ENCODE assay signal across 8 mouse cellular contexts in the genomic region with DNA sequence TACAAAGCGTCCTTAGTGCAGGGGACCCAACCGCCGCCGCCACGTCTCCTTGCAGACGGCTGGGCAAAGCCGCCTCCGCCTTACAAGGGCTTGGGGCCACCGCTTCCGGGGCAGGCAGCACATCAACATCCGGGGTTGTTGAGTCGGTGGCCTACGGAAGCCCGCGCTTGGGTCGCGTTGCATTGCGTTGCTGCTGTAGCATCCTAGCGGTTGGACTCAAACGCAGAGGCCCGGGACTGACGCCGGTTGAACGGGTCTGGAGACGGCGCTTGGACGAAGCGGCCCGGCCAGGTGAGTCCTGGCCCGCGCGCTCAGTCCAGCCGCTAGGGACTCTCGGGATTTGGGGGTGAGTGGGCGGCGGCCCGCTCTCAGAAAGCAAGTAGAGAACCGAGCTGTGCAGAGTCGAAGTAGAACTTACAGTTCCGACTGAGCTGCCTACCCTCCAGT. TPM values are rescaled to one million over a fixed set of nuclear protein-coding genes. Genes with fewer than 3 reads are reported as not detected.
A peak's percentile ranks its signal among the peaks of the same experiment; 100 is the strongest.
DNase-seq lines count a peak whose midpoint lies in the region; ATAC-seq and TF ChIP-seq lines count a peak whose summit lies in the region.

Erlec1 (minus strand) TSS at position 57 of the 447 bp plus-strand sequence.

- TF ChIP-seq POLR2A in MEL (IDR thresholded peaks at IDR 0.05; ENCODE audit: control insufficient read depth in 1 of 2, insufficient read depth in 1 of 2, low read depth in 1 of 2, low read length in 2 of 2, poor library complexity in 1 of 2) = peak; percentile 51 to 64; a peak in 2 of 4 replicates
- peak; percentile 55 for TF ChIP-seq POLR2A in cerebellum, adult 2 months (IDR thresholded peaks at IDR 0.05; ENCODE audit: borderline replicate concordance, insufficient read depth, low read length)

- TF ChIP-seq EP300 in MEL (IDR thresholded peaks at IDR 0.05; ENCODE audit: low read depth in 1 of 2, low read length in 2 of 2) = no peak

- peak within 1 kb of the TSS; percentile 65 to 93 for H3K4me3 ChIP-seq in MEL (ENCODE audit: control insufficient read depth in 1 of 2, insufficient read depth in 1 of 2, low read depth in 2 of 2, low read length in 2 of 2)
- H3K4me3 ChIP-seq in cerebellum, adult 2 months (replicated peaks; ENCODE audit: insufficient read depth, low read depth, low read length) = peak within 1 kb of the TSS; percentile 88
- H3K4me3 ChIP-seq in forebrain, postnatal 0 days (ENCODE audit: low read depth, low read length) = peak within 1 kb of the TSS; percentile 64
- peak within 1 kb of the TSS; percentile 93 for H3K4me3 ChIP-seq in lung, embryonic 15.5 days

- TF ChIP-seq CTCF in MEL (IDR thresholded peaks at IDR 0.05 in 2 of 3, conservative IDR thresholded peaks at IDR 0.05 in 1 of 3; ENCODE audit: control insufficient read depth in 1 of 3, insufficient read depth in 1 of 3, low read depth in 2 of 3, low read length in 3 of 3, poor library complexity in 1 of 3, severe bottlenecking in 1 of 3) = no peak
- TF ChIP-seq CTCF in cerebellum, adult 2 months (IDR thresholded peaks at IDR 0.05; ENCODE audit: borderline replicate concordance, insufficient read depth, low read depth, low read length) = no peak
- peak; percentile 53 for TF ChIP-seq CTCF in forebrain, postnatal 0 days (IDR thresholded peaks at IDR 0.05; ENCODE audit: low read depth)

- no peak for TF ChIP-seq RAD21 in MEL (IDR thresholded peaks at IDR 0.05; ENCODE audit: low read depth, low read length)

- H3K27me3 ChIP-seq in MEL (ENCODE audit: control insufficient read depth in 1 of 2, insufficient read depth in 2 of 2, low read length in 2 of 2) = no peaks in the 10 kb centered on the region
- H3K27me3 ChIP-seq in cerebellum, adult 2 months (ENCODE audit: control insufficient read depth, insufficient read depth, low read length) = no peaks in the 10 kb centered on the region
- H3K27me3 ChIP-seq in forebrain, postnatal 0 days (ENCODE audit: insufficient read depth, low read length) = no peaks in the 10 kb centered on the region
- no peaks in the 10 kb centered on the region for H3K27me3 ChIP-seq in lung, embryonic 15.5 days

- H3K9ac ChIP-seq in MEL (ENCODE audit: control insufficient read depth, low read depth, low read length, poor library complexity, severe bottlenecking) = peak within 1 kb of the TSS; percentile 90
- peak within 1 kb of the TSS; percentile 78 for H3K9ac ChIP-seq in forebrain, postnatal 0 days
- peak within 1 kb of the TSS; percentile 89 for H3K9ac ChIP-seq in lung, embryonic 15.5 days

- no peaks in the 10 kb centered on the region for H3K9me3 ChIP-seq in MEL (replicated peaks; ENCODE audit: insufficient read depth, low read length)
- H3K9me3 ChIP-seq in forebrain, postnatal 0 days (ENCODE audit: low read length) = peaks cover 9% of the 10 kb centered on the region; the same call in 1 of the 2 replicates
- H3K9me3 ChIP-seq in lung, embryonic 15.5 days = no peaks in the 10 kb centered on the region

- H3K4me1 ChIP-seq in MEL (ENCODE audit: control insufficient read depth in 1 of 2, insufficient read depth in 2 of 2, low read length in 2 of 2) = peaks cover 0 to 3% of the 10 kb centered on the region in 2 experiments; a peak in 2 of 4 replicates
- H3K4me1 ChIP-seq in cerebellum, adult 2 months (ENCODE audit: control insufficient read depth, insufficient read depth, low read length) = no peaks in the 10 kb centered on the region
- H3K4me1 ChIP-seq in forebrain, postnatal 0 days (ENCODE audit: insufficient read depth) = no peaks in the 10 kb centered on the region; the same call in 1 of the 2 replicates
- peaks cover 12% of the 10 kb centered on the region for H3K4me1 ChIP-seq in lung, embryonic 15.5 days

- peak within 1 kb of the TSS; percentile 72 for H3K4me2 ChIP-seq in forebrain, postnatal 0 days (ENCODE audit: low read depth)
- peak within 1 kb of the TSS; percentile 77 for H3K4me2 ChIP-seq in lung, embryonic 15.5 days

- H3K79me2 ChIP-seq in MEL (ENCODE audit: control insufficient read depth, insufficient read depth, low read length, poor library complexity) = peaks cover 9% of the 10 kb centered on the region

- ATAC-seq in forebrain, postnatal 0 days = peak; percentile 100
- peak; percentile 98 for ATAC-seq in lung, embryonic 15.5 days (ENCODE audit: borderline replicate concordance, extremely low read depth, low FRiP score, low TSS enrichment)

- H3K36me3 ChIP-seq in MEL (ENCODE audit: control insufficient read depth in 1 of 2, insufficient read depth in 2 of 2, low read length in 2 of 2) = peaks cover 7 to 12% of the 10 kb centered on the region in 2 experiments
- peaks cover 4% of the 10 kb centered on the region; the same call in 1 of the 2 replicates for H3K36me3 ChIP-seq in forebrain, postnatal 0 days (ENCODE audit: insufficient read depth)
- peaks cover 18% of the 10 kb centered on the region for H3K36me3 ChIP-seq in lung, embryonic 15.5 days

- H3K27ac ChIP-seq in MEL (ENCODE audit: control insufficient read depth, low read depth, low read length) = peak within 1 kb of the TSS; percentile 46
- H3K27ac ChIP-seq in cerebellum, adult 2 months (ENCODE audit: insufficient read depth, low read length) = peak within 1 kb of the TSS; percentile 86
- peak within 1 kb of the TSS; percentile 79 for H3K27ac ChIP-seq in forebrain, postnatal 0 days (ENCODE audit: low read depth, low read length)
- peak within 1 kb of the TSS; percentile 83 for H3K27ac ChIP-seq in lung, embryonic 15.5 days

- peak; percentile 95 for DNase-seq in MEL (ENCODE audit: low read depth, low spot score)
- peak; percentile 90 for DNase-seq in cerebellum, adult 2 months
- DNase-seq in forebrain, postnatal 0 days = peak; percentile 94
- peak; percentile 88 for DNase-seq in heart, postnatal 4 days
- DNase-seq in layer of hippocampus, adult 8-10 months (ENCODE audit: low spot score in 2 of 2) = peak; percentile 86 to 90
- peak; percentile 80 for DNase-seq in ovary, adult 18-20 months (ENCODE audit: low spot score)
- DNase-seq in thymus, postnatal 0 days (ENCODE audit: low spot score) = peak; percentile 93

- under 1% methylated on average over 40 of the region's 40 CpGs for WGBS in cerebellum, adult 2 months
- WGBS in forebrain, postnatal 0 days = under 1% methylated on average over 40 of the region's 40 CpGs
- WGBS in lung, embryonic 15.5 days = under 1% methylated on average over 40 of the region's 40 CpGs

TF ChIP-seq in MEL, 35 proteins besides CTCF, POLR2A, EP300 and RAD21 (continues in another document):
- TF ChIP-seq MXI1 (IDR thresholded peaks at IDR 0.05; ENCODE audit: low read depth, low read length) = peak; percentile 71
- no peak; the same call in 1 of the 2 replicates for TF ChIP-seq E2F4 (IDR thresholded peaks at IDR 0.05; ENCODE audit: borderline replicate concordance, low read depth, low read length)
- no peak for TF ChIP-seq GATA1 (IDR thresholded peaks at IDR 0.05; ENCODE audit: low read depth, low read length)
- TF ChIP-seq ZKSCAN1 (IDR thresholded peaks at IDR 0.05; ENCODE audit: low read depth, low read length) = no peak
- no peak for TF ChIP-seq CHD1 (IDR thresholded peaks at IDR 0.05; ENCODE audit: low read depth, low read length)
- no peak for TF ChIP-seq UBTF (IDR thresholded peaks at IDR 0.05; ENCODE audit: borderline replicate concordance, insufficient read depth, low read depth, low read length)
- TF ChIP-seq MEF2A (IDR thresholded peaks at IDR 0.05; ENCODE audit: extremely low read depth, insufficient replicate concordance, low read depth, low read length, poor library complexity, severe bottlenecking) = no peak
- no peak for TF ChIP-seq USF1 (IDR thresholded peaks at IDR 0.05; ENCODE audit: low read depth, low read length)
- 0 out of 2 replicates have a peak, but pooled peaks have one; percentile 43 for TF ChIP-seq POLR2AphosphoS2 (IDR thresholded peaks at IDR 0.05; ENCODE audit: low read length)
- peak; percentile 90 for TF ChIP-seq ELF1 (IDR thresholded peaks at IDR 0.05; ENCODE audit: low read depth, low read length)
- peak; percentile 98 for TF ChIP-seq SIN3A (IDR thresholded peaks at IDR 0.05; ENCODE audit: low read length)
- TF ChIP-seq USF2 (IDR thresholded peaks at IDR 0.05; ENCODE audit: borderline replicate concordance in 1 of 2, insufficient read depth in 1 of 2, low read depth in 1 of 2, low read length in 2 of 2) = no peak
- no peak for TF ChIP-seq BHLHE40 (IDR thresholded peaks at IDR 0.05; ENCODE audit: borderline replicate concordance, low read depth, low read length)
- peak; percentile 71; the same call in 1 of the 2 replicates for TF ChIP-seq TCF12 (IDR thresholded peaks at IDR 0.05; ENCODE audit: low read depth, low read length)
- TF ChIP-seq MYC (IDR thresholded peaks at IDR 0.05; ENCODE audit: low read depth, low read length) = no peak
- TF ChIP-seq MAFK (IDR thresholded peaks at IDR 0.05; ENCODE audit: borderline replicate concordance, low read depth, low read length) = no peak
- 0 out of 2 replicates have a peak, but pooled peaks have one; percentile 7 for TF ChIP-seq SMC3 (IDR thresholded peaks at IDR 0.05; ENCODE audit: low read depth, low read length)
- no peak for TF ChIP-seq TAL1 (IDR thresholded peaks at IDR 0.05; ENCODE audit: low read length)
- peak; percentile 38; the same call in 1 of the 2 replicates for TF ChIP-seq RCOR1 (IDR thresholded peaks at IDR 0.05; ENCODE audit: low read depth, low read length)
- TF ChIP-seq HCFC1 (IDR thresholded peaks at IDR 0.05; ENCODE audit: low read depth, low read length) = peak; percentile 95
- peak; percentile 79; the same call in 1 of the 2 replicates for TF ChIP-seq MAZ (IDR thresholded peaks at IDR 0.05; ENCODE audit: low read depth, low read length)
- peak; percentile 50; the same call in 1 of the 2 replicates for TF ChIP-seq GABPA (IDR thresholded peaks at IDR 0.05; ENCODE audit: low read depth, low read length)
- TF ChIP-seq TBP (IDR thresholded peaks at IDR 0.05; ENCODE audit: low read depth, low read length) = peak; percentile 43; the same call in 1 of the 2 replicates
- TF ChIP-seq ZNF384 (IDR thresholded peaks at IDR 0.05; ENCODE audit: low read depth, low read length) = no peak

RNA-seq across cellular contexts. Expression of gene Erlec1, which starts in this region (rescaled TPM):
- total RNA-seq in MEL (2012; rRNA removed) = 6.7 and 7.4 TPM in 2 replicates
- 10 to 100 TPM in 1 of 2 experiments, not detected in 1; 22.3 TPM for polyA plus RNA-seq in MEL (2012; ENCODE audit: insufficient read depth in 1 of 2, insufficient read length in 2 of 2, low read depth in 1 of 2, low replicate concordance in 2 of 2, missing spikeins in 1 of 2)
- 40.1 and 40.7 TPM in 2 replicates for polyA plus RNA-seq in cerebellum, adult 2 months (2012; rRNA removed)
- total RNA-seq in forebrain, postnatal 0 days (2014; rRNA removed) = 9.7 and 13.7 TPM in 2 replicates
- polyA plus RNA-seq in forebrain, postnatal 0 days (2015; fragmentation: Nextera tagmentation; extraction: Ambion mirVana) = 8.6 and 9.1 TPM in 2 replicates
- total RNA-seq in heart, postnatal 4 days (2021) = 10 to 100 TPM; 40.3 to 42.9 TPM
- total RNA-seq in layer of hippocampus, adult 8-10 months (2022) = 10 to 100 TPM; 62.4 to 74.6 (median 70.3) TPM
- polyA plus RNA-seq in lung, embryonic 15.5 days (2015; fragmentation: Nextera tagmentation; extraction: Ambion mirVana) = 10.4 and 10.9 TPM in 2 replicates
- polyA plus RNA-seq in thymus, postnatal 0 days (2015; fragmentation: Nextera tagmentation; extraction: Ambion mirVana) = 9.2 and 10.5 TPM in 2 replicates

Comparison
In these comparisons a context has a peak if more than half of its experiments do, and no peak if none do; other contexts are left out.
1. Peak in every context shown above with its lines: DNase-seq, ATAC-seq, H3K4me3 ChIP-seq and H3K27ac ChIP-seq.